Mouse (Mus musculus) embryonic fibroblast, embryonic 13.5 days (primary cell): ENCODE measurements around the gene Cldn3. TPM values are rescaled to one million over a fixed set of nuclear protein-coding genes. Genes with fewer than 3 reads are reported as not detected.

Experiments
- H3K27ac ChIP-seq: 2 replicates; pipeline ENCODE4 v1.5.1; 2012; ENCODE audit warnings: low read length, control low read depth, inconsistent platforms; ENCODE audit not compliant: insufficient read depth
- H3K4me1 ChIP-seq: 2 replicates; pipeline ENCODE4 v1.6.1; 2011; ENCODE audit warnings: low read length; ENCODE audit not compliant: control insufficient read depth, insufficient read depth
- H3K4me3 ChIP-seq: 2 replicates; pipeline ENCODE4 v1.5.1; 2011; ENCODE audit warnings: mild to moderate bottlenecking, control low read depth, low read length; ENCODE audit not compliant: insufficient read depth
- CTCF ChIP-seq: IDR thresholded peaks from 2 replicates; pipeline ENCODE4 v1.5.1; 2011; ENCODE audit warnings: mild to moderate bottlenecking, control low read depth, low read length, moderate library complexity, borderline replicate concordance; ENCODE audit not compliant: insufficient read depth
- POLR2A ChIP-seq: IDR thresholded peaks from 2 replicates; pipeline ENCODE4 v1.6.1; 2011; ENCODE audit warnings: low read depth, mild to moderate bottlenecking, control low read depth, low read length, moderate library complexity
- polyA plus RNA-seq: library from polyadenylated mRNA; stranded (reverse); fragments of >200 nt; gene quantifications from 2 replicates; pipeline ENCODE4 v1.2.4, GENCODE M21; 2011; ENCODE audit warnings: low read depth; ENCODE audit not compliant: missing spikeins, insufficient read length

The Cldn3 gene
- polyA plus RNA-seq, 1 experiment: not detected

DNA sequence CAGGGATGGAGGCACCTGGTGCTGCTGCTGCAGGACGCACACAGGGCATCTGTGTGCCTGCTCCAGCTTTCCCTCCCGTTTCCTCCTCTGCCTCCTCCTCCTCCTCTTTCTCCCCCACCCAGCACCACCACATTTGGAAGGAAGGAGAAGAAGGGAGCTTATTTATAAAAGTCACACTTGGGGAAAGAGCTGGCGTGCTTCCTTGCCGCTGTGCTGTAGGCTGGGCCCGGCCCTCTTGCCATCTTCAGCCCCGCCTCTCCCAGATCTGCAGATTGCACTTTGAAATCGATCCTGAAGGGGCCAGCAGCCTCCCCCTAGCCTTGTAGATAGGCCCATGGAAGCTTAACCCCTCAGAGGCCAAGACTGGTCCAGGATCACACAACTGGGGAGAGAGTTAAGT lies 39.9 kb downstream of the Cldn3 start:
- no peak overlapping the region for H3K4me3 ChIP-seq
- TF ChIP-seq POLR2A (no peak), CTCF (no peak)
- peaks cover 14% of the 10 kb centered on the region for H3K4me1 ChIP-seq
- no peak overlapping the region for H3K27ac ChIP-seq

DNA sequence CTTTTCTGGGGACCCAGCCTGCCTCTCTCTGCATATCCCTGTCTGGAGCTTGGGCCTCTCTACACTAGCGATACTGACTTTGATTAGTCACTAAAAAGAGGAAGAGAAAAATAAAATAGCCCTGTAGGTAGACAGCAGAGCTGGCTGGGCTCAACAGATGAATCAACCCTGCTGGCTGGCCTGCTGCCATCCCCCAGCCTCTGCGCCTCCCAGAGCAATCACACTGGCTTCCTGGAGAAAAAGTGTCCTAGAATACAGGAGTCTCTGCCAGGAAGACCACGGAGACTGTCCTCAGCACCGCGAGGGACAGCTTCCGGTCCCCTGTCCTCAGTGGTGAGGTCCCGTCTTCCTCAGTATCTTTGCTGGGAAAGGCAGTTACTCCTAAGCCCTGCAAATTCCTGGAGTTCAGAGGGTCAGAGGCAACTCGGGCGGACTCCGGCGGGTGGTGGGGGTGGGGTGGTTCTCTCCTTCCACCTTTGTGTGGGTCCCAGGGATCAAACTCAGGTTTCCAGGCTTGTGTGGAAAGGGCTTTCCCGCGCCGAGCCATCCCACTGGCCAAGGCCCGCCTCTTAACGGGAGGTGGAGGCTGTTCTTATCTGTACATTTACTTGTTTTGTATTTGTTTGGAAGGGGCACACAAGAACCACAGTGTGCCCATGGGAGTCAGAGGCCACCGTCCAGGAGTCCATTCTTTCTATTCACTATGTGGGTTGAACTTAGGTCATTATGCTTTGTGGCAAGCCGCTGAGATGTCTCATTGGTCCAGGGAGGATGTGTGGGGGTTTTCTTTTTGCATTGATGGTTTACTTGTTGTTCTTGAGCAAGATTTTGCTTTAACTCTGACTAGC lies 43.2 kb downstream of the Cldn3 start:
- Histone ChIP-seq H3K27ac (peak overlapping the region; percentile 74), H3K4me1 (peaks cover 14% of the 10 kb centered on the region), H3K4me3 (peak overlapping the region; percentile 29)
- TF ChIP-seq POLR2A: no peak
- TF ChIP-seq CTCF: no peak

GRCm38 (mm10) chr5:135032581-135032980 lies 46.6 kb downstream of the Cldn3 start:
- Histone ChIP-seq H3K4me1 (peaks cover 8% of the 10 kb centered on the region), H3K27ac (no peak overlapping the region), H3K4me3 (no peak overlapping the region)
- TF ChIP-seq CTCF: no peak
- TF ChIP-seq POLR2A: no peak

GRCm38 (mm10) chr5:135034593-135034992 lies 48.6 kb downstream of the Cldn3 start:
- Histone ChIP-seq H3K4me1 (peaks cover 2% of the 10 kb centered on the region; the same call in 1 of the 2 replicates), H3K4me3 (no peak overlapping the region), H3K27ac (no peak overlapping the region)
- no peak for TF ChIP-seq CTCF
- no peak for TF ChIP-seq POLR2A

- no peak for TF ChIP-seq CTCF
- TF ChIP-seq POLR2A: no peak
- H3K27ac ChIP-seq: no peak overlapping the region
- H3K4me3 ChIP-seq: no peak overlapping the region
- H3K4me1 ChIP-seq: no peaks in the 10 kb centered on the region
Observed at GRCm38 (mm10) chr5:135035608-135036359, 49.8 kb downstream of the Cldn3 start.

Other genes with a start within 250 kb of the Cldn3 start
- 57.9 and 265 TPM in 2 replicates for gene Eln, start 238.9 kb upstream of the Cldn3 start, polyA plus RNA-seq
- gene Tmem270, start 79.5 kb upstream of the Cldn3 start, polyA plus RNA-seq: not detected in 2 replicates
- gene Cldn13, start 70.7 kb upstream of the Cldn3 start, polyA plus RNA-seq: not detected in 2 replicates
- 4.1 and 4.2 TPM in 2 replicates for gene Mettl27, start 53.8 kb upstream of the Cldn3 start, polyA plus RNA-seq
- gene Cldn4, start 39.3 kb upstream of the Cldn3 start, polyA plus RNA-seq: not detected in 2 replicates
- gene Abhd11, start 22.9 kb downstream of the Cldn3 start, polyA plus RNA-seq: 19.1 and 20.7 TPM in 2 replicates
- 6.9 and 10.2 TPM in 2 replicates for gene Stx1a, start 37.3 kb downstream of the Cldn3 start, polyA plus RNA-seq
- gene Dnajc30, start 78.0 kb downstream of the Cldn3 start, polyA plus RNA-seq: 15.2 and 18.1 TPM in 2 replicates
- gene Bud23, start 78.7 kb downstream of the Cldn3 start, polyA plus RNA-seq: 38.0 and 49.6 TPM in 2 replicates
- 3.0 and 4.0 TPM in 2 replicates for gene Vps37d, start 92.1 kb downstream of the Cldn3 start, polyA plus RNA-seq
- gene Mlxipl, start 103.7 kb downstream of the Cldn3 start, polyA plus RNA-seq: not detected in 2 replicates
- gene Tbl2, start 163.4 kb downstream of the Cldn3 start, polyA plus RNA-seq: 17.4 and 24.9 TPM in 2 replicates
- 31.0 and 41.7 TPM in 2 replicates for gene Bcl7b, start 182.1 kb downstream of the Cldn3 start, polyA plus RNA-seq
- gene Baz1b, start 201.1 kb downstream of the Cldn3 start, polyA plus RNA-seq: 73.5 and 84.1 TPM in 2 replicates